Mouse (Mus musculus): Measurements from ENCODE around the gene Tspan31. TPM values are rescaled to one million over a fixed set of nuclear protein-coding genes. Genes with fewer than 3 reads are reported as not detected.

Gene Tspan31
- 94.3 TPM for polyA plus RNA-seq (2017; shearing (Covaris generic))

DNA sequence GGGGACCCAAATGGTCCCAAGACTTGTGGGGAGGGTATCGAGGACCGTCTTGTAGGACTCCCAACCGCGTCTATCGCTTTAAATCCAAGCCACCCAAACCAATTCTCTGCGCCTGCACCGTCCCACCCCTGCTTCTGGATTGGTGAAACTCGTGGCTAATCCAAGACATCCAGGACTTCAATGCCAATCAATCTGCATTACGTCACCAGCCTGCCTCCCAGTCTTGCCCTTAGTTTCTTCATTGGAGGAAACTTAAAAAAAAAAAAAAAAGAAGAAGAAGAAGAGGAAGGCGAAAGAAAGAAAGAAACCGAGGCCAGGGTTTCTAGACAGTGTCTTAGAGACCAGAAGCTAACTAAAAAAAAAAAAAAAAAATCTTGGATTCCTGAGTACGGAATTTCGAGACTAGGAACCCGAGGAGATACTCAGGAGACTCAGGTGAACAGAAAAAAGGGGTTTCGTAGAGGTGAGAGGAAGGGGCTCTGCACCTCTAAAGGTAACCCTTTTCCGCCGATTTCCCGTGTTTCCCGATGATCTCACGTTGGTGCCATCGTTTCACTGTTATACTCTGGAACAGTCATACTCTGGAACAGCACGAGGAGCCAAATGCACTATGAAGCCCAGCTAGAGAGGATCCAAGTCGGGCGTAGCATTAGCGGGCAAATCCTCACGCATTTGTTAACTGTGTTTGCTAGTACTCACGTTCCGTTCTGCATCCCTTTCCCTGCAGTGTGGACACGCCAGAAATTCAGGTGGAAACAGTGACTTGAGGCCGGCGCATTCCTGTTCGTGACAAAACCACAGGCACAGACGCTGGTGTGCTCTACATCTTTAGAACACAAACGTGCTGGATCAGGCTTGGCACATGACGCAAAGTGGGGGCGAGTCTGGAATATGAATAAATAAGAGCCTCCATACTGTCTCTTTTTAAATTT is at the start of gene Tspan31:
Tspan31 (minus strand) TSS at position 75 of the 932 bp plus-strand sequence.

DNA sequence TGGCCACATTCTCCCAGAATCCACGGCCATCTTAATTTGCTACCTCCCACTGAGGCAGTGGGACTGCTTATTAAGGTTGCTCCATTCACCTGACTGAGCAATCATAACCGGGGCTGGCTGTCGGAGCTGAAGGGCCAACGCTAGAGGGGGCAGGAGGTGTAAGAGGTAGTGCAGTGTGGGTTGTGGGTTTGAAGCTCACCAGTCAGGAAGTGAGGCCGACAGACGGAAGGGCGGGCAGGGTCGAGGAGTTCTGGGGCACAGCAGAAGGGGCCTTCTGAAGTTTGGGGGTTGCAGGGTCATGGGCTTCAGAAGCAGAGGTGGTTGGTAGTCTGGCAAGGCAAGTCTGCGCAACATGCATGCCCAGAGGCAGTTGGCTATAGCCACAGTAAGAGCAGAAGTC is 5.0 kb upstream of the Tspan31 start, which contains the start of gene Agap2:
Agap2 (plus strand) TSS at position 205 of the 400 bp plus-strand sequence.

DNA sequence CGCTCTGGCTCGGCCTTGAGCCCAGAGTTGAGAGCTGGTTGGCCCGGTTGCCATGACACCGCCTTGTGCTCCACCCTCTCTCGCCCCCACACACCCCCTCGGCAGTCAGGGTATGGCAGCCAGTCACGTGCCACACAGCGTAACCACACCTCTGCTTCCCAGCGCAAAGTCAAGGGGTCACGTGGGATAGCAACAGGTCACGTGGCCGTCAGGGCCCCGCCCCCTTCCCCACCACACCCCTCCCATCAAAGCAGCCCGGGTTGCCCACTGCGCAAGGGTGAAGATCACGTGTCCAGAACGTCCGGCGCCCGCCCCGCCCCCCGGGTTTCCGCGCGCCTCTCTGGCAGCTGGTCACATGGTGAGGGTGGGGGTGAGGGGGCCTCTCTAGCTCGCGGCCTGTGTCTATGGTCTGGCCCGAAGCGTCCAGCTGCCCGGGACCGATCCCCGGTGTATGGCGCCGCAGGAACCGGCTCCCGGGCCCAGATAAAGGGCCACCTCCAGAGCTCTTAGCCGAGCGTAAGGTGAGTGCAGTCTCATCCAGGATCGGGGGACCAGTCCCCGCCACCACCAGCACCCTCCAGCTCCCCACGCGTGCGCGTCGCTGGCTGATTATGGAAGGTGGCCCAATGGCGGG is 6.7 kb downstream of the Tspan31 start, which contains the start of gene Cdk4:
Cdk4 (plus strand) TSS at position 296 of the 634 bp plus-strand sequence.

GRCm38 (mm10) chr10:127059968-127060916 is 9.8 kb downstream of the Tspan31 start, which contains the start of gene March9:
Gene March9 (minus strand): TSS chr10:127060184.

GRCm38 (mm10) chr10:127047954-127048353 is 22.1 kb downstream of the Tspan31 start, which contains the start of gene Cyp27b1:
Gene Cyp27b1 (plus strand): TSS chr10:127048250.

GRCm38 (mm10) chr10:127041274-127041766 is 28.7 kb downstream of the Tspan31 start, which contains the start of the genes Mettl1 and Eef1akmt3:
Gene Mettl1 (plus strand): TSS chr10:127041414.
Gene Eef1akmt3 (minus strand): TSS chr10:127041513.

GRCm38 (mm10) chr10:127030336-127031296 is 39.4 kb downstream of the Tspan31 start, which contains the start of gene Tsfm:
Gene Tsfm (minus strand): TSS chr10:127030840.

Other genes starting within 250 kb of the Tspan31 start
- gene Atp23, start 168.9 kb downstream of the Tspan31 start, polyA plus RNA-seq (2017; shearing (Covaris generic)) = 5.1 TPM
- gene Ctdsp2, start 91.5 kb downstream of the Tspan31 start, polyA plus RNA-seq (2017; shearing (Covaris generic)) = 15.0 TPM
- 0.19 TPM for gene Avil, start 69.6 kb downstream of the Tspan31 start, polyA plus RNA-seq (2017; shearing (Covaris generic))
- 50.6 TPM for gene Tsfm, start 39.4 kb downstream of the Tspan31 start, polyA plus RNA-seq (2017; shearing (Covaris generic))
- 33.0 TPM for gene Mettl1, start 28.9 kb downstream of the Tspan31 start, polyA plus RNA-seq (2017; shearing (Covaris generic))
- gene Eef1akmt3, start 28.8 kb downstream of the Tspan31 start, polyA plus RNA-seq (2017; shearing (Covaris generic)) = 0.14 TPM
- not detected for gene Cyp27b1, start 22.0 kb downstream of the Tspan31 start, polyA plus RNA-seq (2017; shearing (Covaris generic))
- 0.38 TPM for gene March9, start 10.1 kb downstream of the Tspan31 start, polyA plus RNA-seq (2017; shearing (Covaris generic))
- gene Cdk4, start 6.7 kb downstream of the Tspan31 start, polyA plus RNA-seq (2017; shearing (Covaris generic)) = 421 TPM
- gene Agap2, start 5.0 kb upstream of the Tspan31 start, polyA plus RNA-seq (2017; shearing (Covaris generic)) = 29.1 TPM
- 205 TPM for gene Os9, start 50.9 kb upstream of the Tspan31 start, polyA plus RNA-seq (2017; shearing (Covaris generic))
- 571 TPM for gene B4galnt1, start 95.0 kb upstream of the Tspan31 start, polyA plus RNA-seq (2017; shearing (Covaris generic))
- 7.1 TPM for gene Slc26a10, start 110.4 kb upstream of the Tspan31 start, polyA plus RNA-seq (2017; shearing (Covaris generic))
- gene Arhgef25, start 119.8 kb upstream of the Tspan31 start, polyA plus RNA-seq (2017; shearing (Covaris generic)) = not detected
- gene Dtx3, start 125.5 kb upstream of the Tspan31 start, polyA plus RNA-seq (2017; shearing (Covaris generic)) = 130 TPM
- gene Pip4k2c, start 141.3 kb upstream of the Tspan31 start, polyA plus RNA-seq (2017; shearing (Covaris generic)) = 45.1 TPM
- gene Kif5a, start 193.1 kb upstream of the Tspan31 start, polyA plus RNA-seq (2017; shearing (Covaris generic)) = 0.45 TPM
- 136 TPM for gene Dctn2, start 196.1 kb upstream of the Tspan31 start, polyA plus RNA-seq (2017; shearing (Covaris generic))
- 8.3 TPM for gene Mbd6, start 218.8 kb upstream of the Tspan31 start, polyA plus RNA-seq (2017; shearing (Covaris generic))
- 86.1 TPM for gene Mars, start 241.5 kb upstream of the Tspan31 start, polyA plus RNA-seq (2017; shearing (Covaris generic))